Mouse (Mus musculus) E14TG2a.4 (cell line): ENCODE data around the gene Hoxb7.

Experiments
- CTCF ChIP-seq: conservative IDR thresholded peaks from 2 replicates; pipeline ENCODE4 v1.5.1; 2014; ENCODE audit warnings: low read length
- NANOG ChIP-seq: IDR thresholded peaks from 2 replicates; pipeline ENCODE4 v1.6.1; 2014; ENCODE audit warnings: borderline replicate concordance, low read length, mixed read lengths

- TF ChIP-seq CTCF, result peak; percentile 83
- TF ChIP-seq NANOG, result no peak
Observed at GRCm38 (mm10) chr11:96240211-96240610, 46.2 kb upstream of the Hoxb7 start.
